ENCODE assay signal across 16 mouse cellular contexts in the genomic region with DNA sequence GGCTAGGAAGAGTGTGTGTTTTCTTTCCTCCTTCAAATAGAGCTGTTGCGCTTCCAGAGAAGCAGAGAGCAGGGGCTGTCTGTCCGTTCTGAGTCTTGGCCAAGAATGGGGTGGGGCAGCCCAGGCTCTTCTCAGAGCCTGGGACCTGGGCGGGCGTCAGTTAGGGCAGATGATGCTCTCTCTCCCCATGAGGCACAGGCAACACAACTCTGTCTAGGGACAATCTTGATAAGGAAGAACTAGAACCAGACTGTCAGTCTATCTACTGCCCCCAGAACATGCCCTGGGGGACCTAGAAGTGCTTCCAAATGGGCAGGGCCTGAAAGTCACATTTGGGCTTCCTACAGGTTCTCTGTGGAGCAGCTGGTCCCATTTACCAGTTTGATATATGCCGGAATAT. TPM values are rescaled to one million over a fixed set of nuclear protein-coding genes. Genes with fewer than 3 reads are reported as not detected.
"Had no signal": no experiment of that assay in that cellular context is flagged by ENCODE, and none has a peak within 500 bp of the region (broad histone marks: within the 10 kb centered on the region; RNA-seq: fewer than 3 reads in every experiment).

No protein-coding gene starts in this region.

- ATAC-seq: intestine, embryonic 16.5 days; midbrain, embryonic 15.5 days had no signal

- H3K27me3 ChIP-seq: limb, embryonic 12.5 days; lung, embryonic 15.5 days; midbrain, embryonic 15.5 days; neural tube, embryonic 13.5 days had no signal

- H3K27ac ChIP-seq: limb, embryonic 12.5 days; lung, embryonic 15.5 days; macrophage; midbrain, embryonic 15.5 days; neural tube, embryonic 13.5 days had no signal

- H3K9ac ChIP-seq: limb, embryonic 12.5 days; lung, embryonic 15.5 days; midbrain, embryonic 15.5 days; neural tube, embryonic 13.5 days had no signal

- H3K9me3 ChIP-seq: limb, embryonic 12.5 days; lung, embryonic 15.5 days; midbrain, embryonic 15.5 days; neural tube, embryonic 13.5 days had no signal

- DNase-seq: kidney, adult 8-10 months; kidney, postnatal 36 days; layer of hippocampus, adult 9-11 months; layer of hippocampus, postnatal 36 days; lung, postnatal 14 days; right cerebral cortex, adult 18-20 months; right cerebral cortex, postnatal 25 days; thymus, postnatal 4 days had no signal

- H3K4me2 ChIP-seq: limb, embryonic 12.5 days; lung, embryonic 15.5 days; midbrain, embryonic 15.5 days; neural tube, embryonic 13.5 days had no signal

- H3K4me1 ChIP-seq: limb, embryonic 12.5 days; lung, embryonic 15.5 days; midbrain, embryonic 15.5 days; neural tube, embryonic 13.5 days had no signal

- H3K4me3 ChIP-seq: limb, embryonic 12.5 days; lung, embryonic 15.5 days; midbrain, embryonic 15.5 days; neural tube, embryonic 13.5 days had no signal

RNA-seq across cellular contexts. Expression of a gene that starts 44.6 kb away (rescaled TPM):
- total RNA-seq: liver, adult 2 months had no signal
- polyA plus RNA-seq: liver, adult 2 months; macrophage; small intestine, adult 2 months had no signal
